Mouse (Mus musculus): ENCODE data around the gene Ptgir. TPM values are rescaled to one million over a fixed set of nuclear protein-coding genes. Genes with fewer than 3 reads are reported as not detected.

The Ptgir gene
- 1 to 10 TPM; 1.7 to 2.0 TPM for total RNA-seq (2021)
- long read RNA-seq, experiment 1, partial matches to known transcripts: 0 of 3 reads
- long read RNA-seq, experiment 1, other reads (novel, unspliced or antisense): 1 of 3 reads
- long read RNA-seq, experiment 2, partial matches to known transcripts: 0 of 3 reads
- long read RNA-seq, experiment 2, other reads (novel, unspliced or antisense): 0 of 3 reads

- no peak for DNase-seq (ENCODE audit: low spot score in 2 of 2)
Measured at GRCm38 (mm10) chr7:16906281-16906680, at the start of gene Ptgir. Gene Ptgir (plus strand): TSS chr7:16906490.

GRCm38 (mm10) chr7:16858336-16858735 lies 48.0 kb upstream of the Ptgir start:
- no peak for DNase-seq (ENCODE audit: low spot score in 2 of 2)

DNA sequence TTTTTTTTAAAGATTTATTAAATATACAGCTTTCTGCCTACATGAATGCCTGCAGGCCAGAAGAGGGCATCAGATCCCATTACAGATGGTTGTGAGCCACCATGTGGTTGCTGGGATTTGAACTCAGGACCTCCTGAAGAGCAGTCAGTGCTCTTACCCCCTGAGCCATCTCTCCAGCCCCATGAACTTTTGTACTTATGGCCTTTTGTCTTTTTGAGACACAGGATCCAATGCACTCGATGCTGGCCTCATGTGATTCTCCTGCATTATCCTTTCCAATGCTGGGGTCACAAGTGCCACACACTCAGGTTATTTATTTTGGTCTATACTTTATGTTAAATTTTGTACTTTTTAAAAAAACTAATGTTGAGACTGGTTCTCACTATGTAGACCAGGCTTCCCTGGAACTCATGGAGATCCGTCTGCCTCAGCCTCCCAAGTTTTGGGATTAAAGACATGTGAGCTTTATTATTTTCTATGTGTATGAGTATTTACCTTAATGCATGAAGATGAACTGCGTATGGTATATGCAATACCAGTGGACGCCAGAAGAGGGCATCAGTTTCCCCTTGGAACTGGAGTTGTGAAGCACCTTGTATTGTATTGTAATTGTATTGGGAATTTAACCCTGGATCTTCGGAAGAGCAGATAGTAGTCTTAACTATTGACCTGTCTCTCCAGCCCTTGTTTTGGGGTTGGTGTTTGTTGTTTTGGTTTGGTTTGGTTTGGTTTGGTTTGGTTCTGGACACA lies 46.2 kb upstream of the Ptgir start:
- DNase-seq (ENCODE audit: low spot score in 2 of 2): no peak

- no peak for DNase-seq (ENCODE audit: low spot score in 2 of 2)
Measured at GRCm38 (mm10) chr7:16867488-16867887, 38.8 kb upstream of the Ptgir start.

GRCm38 (mm10) chr7:16869497-16869896 lies 36.8 kb upstream of the Ptgir start:
- DNase-seq (ENCODE audit: low spot score in 2 of 2): no peak

- no peak for DNase-seq (ENCODE audit: low spot score in 2 of 2)
Measured at GRCm38 (mm10) chr7:16871600-16871999, 34.7 kb upstream of the Ptgir start.

- DNase-seq (ENCODE audit: low spot score in 2 of 2): no peak
Measured at GRCm38 (mm10) chr7:16872478-16872877, 33.8 kb upstream of the Ptgir start.

GRCm38 (mm10) chr7:16873392-16873791 lies 32.9 kb upstream of the Ptgir start:
- no peak for DNase-seq (ENCODE audit: low spot score in 2 of 2)

GRCm38 (mm10) chr7:16874190-16874589 lies 32.1 kb upstream of the Ptgir start:
- DNase-seq (ENCODE audit: low spot score in 2 of 2): peak; percentile 55 to 56

GRCm38 (mm10) chr7:16874756-16875309 lies 31.5 kb upstream of the Ptgir start:
- DNase-seq (ENCODE audit: low spot score in 2 of 2): peak; percentile 93 to 99

DNA sequence AGATGAGACGGTGACA lies 31.2 kb upstream of the Ptgir start, which contains the start of gene Dact3:
Gene Dact3, plus strand, starts transcription at position 8 of the 16 bp plus-strand sequence.
- no peak for DNase-seq (ENCODE audit: low spot score in 2 of 2)

GRCm38 (mm10) chr7:16875326-16875725 lies 31.0 kb upstream of the Ptgir start:
- no peak for DNase-seq (ENCODE audit: low spot score in 2 of 2)

GRCm38 (mm10) chr7:16876006-16876405 lies 30.3 kb upstream of the Ptgir start:
- DNase-seq (ENCODE audit: low spot score in 2 of 2): no peak

DNA sequence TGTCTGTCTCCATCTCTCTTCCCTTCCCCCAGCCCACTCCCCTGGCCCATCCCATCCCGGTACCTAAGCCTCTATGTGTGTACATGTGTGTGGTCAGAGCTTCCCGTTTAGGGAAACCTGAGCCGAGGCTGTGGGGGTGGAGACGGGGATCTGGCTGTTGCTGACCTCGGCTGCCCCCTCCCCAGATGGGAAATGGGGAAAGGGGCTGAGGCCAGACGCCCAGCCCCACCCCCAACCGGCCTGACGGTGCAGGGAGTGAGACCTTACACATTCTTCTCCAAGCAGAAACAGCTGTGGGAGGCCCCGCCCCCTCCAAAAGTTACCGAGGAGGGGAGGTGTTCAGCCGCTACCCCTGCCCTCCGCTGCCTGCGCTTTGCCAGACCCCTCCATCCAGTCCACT lies 29.7 kb upstream of the Ptgir start:
- no peak for DNase-seq (ENCODE audit: low spot score in 2 of 2)

GRCm38 (mm10) chr7:16877717-16878116 lies 28.6 kb upstream of the Ptgir start:
- no peak for DNase-seq (ENCODE audit: low spot score in 2 of 2)

DNA sequence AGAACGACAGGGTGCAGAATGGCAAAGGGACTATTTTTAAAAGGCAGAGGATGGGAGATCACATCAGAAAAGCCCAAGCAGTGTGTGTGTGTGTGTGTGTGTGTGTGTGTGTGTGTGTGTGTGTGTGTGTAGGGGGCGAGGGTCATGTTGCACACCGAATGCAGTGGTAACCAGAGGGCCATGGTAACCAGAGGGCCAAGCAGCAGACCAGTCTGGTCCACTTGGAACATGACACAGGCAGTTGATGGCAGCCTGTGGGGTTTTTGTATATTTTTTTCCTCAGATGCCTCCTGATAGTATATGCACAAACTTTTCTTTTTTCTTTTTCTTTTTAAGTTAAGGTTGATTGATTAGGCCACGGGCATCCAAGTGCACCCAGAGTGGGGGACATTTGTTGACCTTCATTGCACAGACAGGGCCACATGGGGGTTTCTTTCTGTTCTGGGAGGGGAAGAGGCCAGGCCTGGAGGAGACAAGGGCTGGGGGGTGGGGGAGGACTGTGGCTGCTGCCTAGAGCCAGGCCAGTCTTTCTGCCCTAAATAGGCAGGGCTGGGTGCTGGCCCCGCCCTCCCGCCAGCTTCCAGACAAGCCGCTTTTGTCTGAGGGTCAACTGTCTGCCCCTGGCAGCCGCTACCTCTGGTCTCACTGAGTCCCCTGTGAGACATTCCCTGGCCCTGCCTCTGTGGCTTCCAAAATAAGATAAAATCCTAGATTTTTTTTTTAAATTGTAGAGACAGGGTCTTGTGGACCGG lies 26.3 kb upstream of the Ptgir start:
- no peak for DNase-seq (ENCODE audit: low spot score in 2 of 2)

DNA sequence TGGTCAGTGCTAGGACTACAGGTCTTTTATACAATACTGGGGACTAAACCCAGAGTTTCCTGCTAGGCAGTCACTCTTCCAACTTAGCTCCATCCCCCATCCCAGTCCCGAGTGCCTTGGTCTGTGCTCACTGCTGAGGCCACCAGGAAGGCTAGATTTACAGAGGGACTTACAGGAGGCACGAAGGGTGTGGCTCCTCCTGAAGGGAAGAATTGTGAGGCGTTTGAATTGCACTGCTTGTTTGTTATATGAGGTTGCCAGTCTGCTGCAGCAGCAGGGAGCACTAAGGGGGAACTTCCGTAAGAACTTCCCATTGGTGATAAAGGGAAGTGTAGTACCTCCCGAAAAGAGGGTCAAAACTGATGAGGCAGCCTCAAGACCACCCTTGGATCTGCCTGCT lies 25.7 kb upstream of the Ptgir start:
- no peak for DNase-seq (ENCODE audit: low spot score in 2 of 2)

DNA sequence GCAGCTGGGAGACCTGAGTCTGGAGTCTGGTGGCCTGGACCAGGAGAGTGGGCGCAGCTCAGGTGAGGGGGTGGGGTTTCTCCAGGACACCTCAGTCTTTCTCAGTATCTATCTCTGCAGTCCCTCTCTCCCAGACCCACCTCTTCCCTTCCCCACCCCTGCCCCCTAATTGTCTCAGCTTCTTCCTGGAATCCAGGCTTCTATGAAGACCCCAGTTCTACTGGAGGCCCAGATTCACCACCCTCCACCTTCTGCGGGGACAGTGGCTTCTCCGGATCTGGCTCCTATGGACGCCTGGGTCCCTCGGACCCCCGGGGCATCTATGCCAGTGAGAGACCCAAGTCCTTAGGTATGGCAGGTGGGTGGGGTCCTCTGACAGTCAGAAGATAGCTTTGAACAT lies 23.1 kb upstream of the Ptgir start:
- DNase-seq (ENCODE audit: low spot score in 2 of 2): no peak

- no peak for DNase-seq (ENCODE audit: low spot score in 2 of 2)
Measured at GRCm38 (mm10) chr7:16884334-16884733, 22.0 kb upstream of the Ptgir start.

DNA sequence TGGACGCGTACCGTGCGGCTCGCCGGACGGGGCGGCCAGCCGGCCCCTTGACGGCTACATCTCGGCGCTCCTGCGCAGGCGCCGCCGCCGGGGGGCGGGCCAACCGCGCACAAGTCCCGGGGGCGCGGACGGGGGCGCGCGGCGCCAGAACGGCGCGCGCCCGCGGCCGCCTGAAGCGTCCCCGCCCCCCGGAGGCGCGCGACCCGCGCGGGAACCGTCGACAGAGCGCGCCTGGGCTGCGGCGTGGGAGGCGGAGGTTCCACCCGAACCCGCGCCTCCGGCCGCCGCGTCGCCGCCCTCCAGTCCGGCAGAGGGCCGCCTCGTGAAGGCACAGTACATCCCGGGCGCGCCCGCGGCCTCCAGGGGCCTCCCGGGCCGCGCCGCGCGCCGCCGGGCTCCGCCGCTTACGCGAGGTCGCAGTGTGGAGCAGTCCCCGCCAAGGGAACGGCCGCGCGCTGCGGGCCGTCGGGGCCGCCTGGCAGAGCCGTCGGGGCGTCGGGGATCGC lies 21.0 kb upstream of the Ptgir start:
- no peak for DNase-seq (ENCODE audit: low spot score in 2 of 2)

DNA sequence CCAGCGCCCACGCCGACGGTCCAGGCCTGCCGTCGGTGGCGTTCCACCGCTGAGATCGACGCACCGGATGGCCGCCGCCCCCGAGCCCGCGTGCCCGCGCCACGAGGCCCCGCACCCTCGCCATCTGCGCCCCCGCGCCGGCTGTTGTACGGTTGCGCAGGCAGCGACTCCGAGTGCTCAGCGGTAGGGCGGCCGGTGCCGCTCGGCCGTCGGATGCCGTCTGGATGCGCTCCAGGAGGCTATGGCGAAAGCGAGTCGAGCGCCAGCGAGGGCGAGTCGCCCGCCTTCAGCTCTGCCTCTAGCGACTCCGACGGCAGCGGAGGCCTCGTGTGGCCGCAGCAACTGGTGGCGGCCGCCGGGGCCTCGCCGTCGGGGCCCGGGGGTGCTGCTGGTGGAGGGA lies 20.4 kb upstream of the Ptgir start:
- DNase-seq (ENCODE audit: low spot score in 2 of 2): no peak

DNA sequence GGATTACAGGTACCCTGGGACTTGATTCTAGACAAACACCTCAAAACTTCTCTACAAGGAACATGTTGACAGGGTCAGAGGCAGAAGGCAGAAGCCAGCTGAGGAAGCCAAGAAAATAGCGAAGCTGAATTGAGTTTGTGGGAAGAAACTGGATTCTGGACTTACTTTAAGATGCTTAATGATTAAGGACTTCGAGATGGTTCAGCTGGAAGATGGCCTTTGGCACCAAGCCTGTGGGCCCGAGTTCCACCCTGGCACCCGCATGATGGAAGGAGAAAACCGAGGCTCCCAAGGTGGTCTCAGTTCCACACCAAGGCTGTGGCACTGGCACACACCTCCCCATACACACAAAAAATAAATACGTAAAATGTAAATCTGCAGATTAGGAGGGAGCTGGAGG lies 15.8 kb upstream of the Ptgir start:
- no peak for DNase-seq (ENCODE audit: low spot score in 2 of 2)

Data from adrenal gland, postnatal 4 days (tissue).